Mouse (Mus musculus) cortical plate, adult 2 months (tissue): ENCODE measurements around the gene Zfp760.
"Not testable (repeated sequence)": the region's sequence is repeated elsewhere in the genome, so short reads cannot be mapped to it uniquely, and the experiment has no call there.

Experiments
- CTCF ChIP-seq: fragments of 200-500 bp; IDR thresholded peaks from 2 replicates; pipeline ENCODE4 v1.5.1; 2011; ENCODE audit warnings: mild to moderate bottlenecking, control low read depth, low read length; ENCODE audit not compliant: insufficient read depth; ENCODE audit errors: extremely low read depth
- POLR2A ChIP-seq: fragments of 200-500 bp; IDR thresholded peaks from 2 replicates; pipeline ENCODE4 v1.6.1; 2011; ENCODE audit warnings: mild to moderate bottlenecking, low read length, control low read depth; ENCODE audit not compliant: insufficient read depth; ENCODE audit errors: extremely low read depth

DNA sequence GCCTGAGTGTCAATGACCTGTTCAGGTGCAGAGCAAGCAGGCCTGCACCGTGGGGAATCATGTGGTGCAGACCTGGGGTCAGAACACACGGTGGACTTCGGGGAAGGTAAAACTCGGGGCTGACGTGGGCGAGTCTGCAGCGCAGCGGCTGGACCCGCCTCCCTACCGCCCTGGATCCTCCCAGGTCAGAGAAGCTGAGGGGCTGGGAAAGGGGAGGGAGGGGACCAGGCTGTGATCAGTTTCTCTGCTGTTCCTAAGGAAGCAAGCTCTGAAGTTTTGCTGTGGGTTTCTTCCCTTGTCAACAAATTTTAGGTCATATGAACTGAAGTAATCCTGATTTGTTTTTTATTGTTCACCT lies 27.5 kb upstream of the Zfp760 start:
- TF ChIP-seq CTCF, POLR2A: not testable (repeated sequence)
